Mouse (Mus musculus): ENCODE measurements around the gene Gm20908.
"Not testable (repeated sequence)": the region's sequence is repeated elsewhere in the genome, so short reads cannot be mapped to it uniquely, and the experiment has no call there.

The Gm20908 gene

GRCm38 (mm10) chrY:64472966-64473365 lies at the start of gene Gm20908:
Gene Gm20908, plus strand, starts transcription at chrY:64473266.
- DNase-seq (ENCODE audit: low read depth, low spot score): not testable (repeated sequence)

Measured in CD4-positive helper T cell, adult 2 months (primary cell).